Mouse (Mus musculus): Measurements from ENCODE around the gene Igll1. TPM values are rescaled to one million over a fixed set of nuclear protein-coding genes. Genes with fewer than 3 reads are reported as not detected.
A peak's percentile ranks its signal among the peaks of the same experiment; 100 is the strongest.

The Igll1 gene
- 0.30 TPM in 1 of 2 replicates, not detected in the other for polyA plus RNA-seq (2014; fragmentation: Nextera tagmentation; extraction: Ambion mirVana)

GRCm38 (mm10) chr16:16863978-16864377 lies at the start of gene Igll1:
Igll1 (minus strand) TSS chr16:16863985.
- H3K9ac ChIP-seq: no peak within 1 kb of the TSS

GRCm38 (mm10) chr16:16913440-16913839 lies 49.7 kb upstream of the Igll1 start:
- Histone ChIP-seq H3K27me3 (ENCODE audit: insufficient read depth, low read length) (no peaks in the 10 kb centered on the region), H3K4me3 (ENCODE audit: low read depth, low read length) (no peak overlapping the region), H3K27ac (ENCODE audit: low read depth) (no peak overlapping the region), H3K9ac (no peak overlapping the region), H3K4me1 (ENCODE audit: insufficient read depth) (no peaks in the 10 kb centered on the region), H3K4me2 (no peak overlapping the region), H3K9me3 (ENCODE audit: low read depth, low read length) (no peaks in the 10 kb centered on the region), H3K36me3 (ENCODE audit: insufficient read depth) (peaks cover 80% of the 10 kb centered on the region)
- WGBS: 63% methylated on average over 1 of the region's 1 CpGs
- ATAC-seq (ENCODE audit: insufficient read depth): no peak
- TF ChIP-seq CTCF (IDR thresholded peaks at IDR 0.05; ENCODE audit: low read depth): no peak
- DNase-seq: no peak

More at GRCm38 (mm10) chr16:16863978-16864377, at the start of gene Igll1:
- DNase-seq (no peak), ATAC-seq (ENCODE audit: insufficient read depth) (no peak)
- no peak for TF ChIP-seq CTCF (IDR thresholded peaks at IDR 0.05; ENCODE audit: low read depth)
- Histone ChIP-seq H3K4me1 (ENCODE audit: insufficient read depth) (no peaks in the 10 kb centered on the region), H3K36me3 (ENCODE audit: insufficient read depth) (no peaks in the 10 kb centered on the region), H3K4me3 (ENCODE audit: low read depth, low read length) (no peak within 1 kb of the TSS), H3K4me2 (no peak within 1 kb of the TSS), H3K27me3 (ENCODE audit: insufficient read depth, low read length) (no peaks in the 10 kb centered on the region), H3K27ac (ENCODE audit: low read depth) (no peak within 1 kb of the TSS), H3K9me3 (ENCODE audit: low read depth, low read length) (no peaks in the 10 kb centered on the region)
- WGBS: 80% methylated on average over 2 of the region's 2 CpGs

- Histone ChIP-seq H3K27me3 (ENCODE audit: insufficient read depth, low read length) (no peaks in the 10 kb centered on the region), H3K27ac (ENCODE audit: low read depth) (peak overlapping the region; percentile 48; the same call in 1 of the 2 replicates), H3K36me3 (ENCODE audit: insufficient read depth) (peaks cover 74% of the 10 kb centered on the region), H3K4me1 (ENCODE audit: insufficient read depth) (no peaks in the 10 kb centered on the region), H3K4me2 (no peak overlapping the region), H3K9me3 (ENCODE audit: low read depth, low read length) (no peaks in the 10 kb centered on the region), H3K4me3 (ENCODE audit: low read depth, low read length) (no peak overlapping the region), H3K9ac (no peak overlapping the region)
- ATAC-seq (ENCODE audit: insufficient read depth) (peak; percentile 82), DNase-seq (peak; percentile 91)
- peak; percentile 98 for TF ChIP-seq CTCF (IDR thresholded peaks at IDR 0.05; ENCODE audit: low read depth)
- WGBS: 47% methylated on average over 13 of the region's 13 CpGs
Observed at GRCm38 (mm10) chr16:16911641-16912597, 48.1 kb upstream of the Igll1 start.

- 70% methylated on average over 6 of the region's 6 CpGs for WGBS
- Histone ChIP-seq H3K27ac (ENCODE audit: low read depth) (peak overlapping the region; percentile 80), H3K4me3 (ENCODE audit: low read depth, low read length) (no peak overlapping the region), H3K9me3 (ENCODE audit: low read depth, low read length) (no peaks in the 10 kb centered on the region), H3K27me3 (ENCODE audit: insufficient read depth, low read length) (no peaks in the 10 kb centered on the region), H3K4me1 (ENCODE audit: insufficient read depth) (no peaks in the 10 kb centered on the region), H3K36me3 (ENCODE audit: insufficient read depth) (peaks cover 63% of the 10 kb centered on the region), H3K9ac (no peak overlapping the region), H3K4me2 (no peak overlapping the region)
- ATAC-seq (ENCODE audit: insufficient read depth) (peak; percentile 64; the same call in 1 of the 2 replicates), DNase-seq (peak; percentile 77)
- no peak for TF ChIP-seq CTCF (IDR thresholded peaks at IDR 0.05; ENCODE audit: low read depth)
Observed at GRCm38 (mm10) chr16:16907799-16908198, 44.0 kb upstream of the Igll1 start.

- TF ChIP-seq CTCF (IDR thresholded peaks at IDR 0.05; ENCODE audit: low read depth): no peak
- DNase-seq (no peak), ATAC-seq (ENCODE audit: insufficient read depth) (no peak)
- H3K9ac ChIP-seq: no peak overlapping the region
- no peaks in the 10 kb centered on the region for H3K4me1 ChIP-seq (ENCODE audit: insufficient read depth)
- H3K36me3 ChIP-seq (ENCODE audit: insufficient read depth): peaks cover 35% of the 10 kb centered on the region
- no peaks in the 10 kb centered on the region for H3K27me3 ChIP-seq (ENCODE audit: insufficient read depth, low read length)
- no peak overlapping the region for H3K4me2 ChIP-seq
- 72% methylated on average over 5 of the region's 5 CpGs for WGBS
- no peak overlapping the region for H3K4me3 ChIP-seq (ENCODE audit: low read depth, low read length)
- H3K27ac ChIP-seq (ENCODE audit: low read depth): no peak overlapping the region
- no peaks in the 10 kb centered on the region for H3K9me3 ChIP-seq (ENCODE audit: low read depth, low read length)
Observed at GRCm38 (mm10) chr16:16903188-16903587, 39.4 kb upstream of the Igll1 start.

GRCm38 (mm10) chr16:16902329-16902728 lies 38.5 kb upstream of the Igll1 start:
- Histone ChIP-seq H3K36me3 (ENCODE audit: insufficient read depth) (peaks cover 28% of the 10 kb centered on the region), H3K4me3 (ENCODE audit: low read depth, low read length) (no peak overlapping the region), H3K4me2 (no peak overlapping the region), H3K4me1 (ENCODE audit: insufficient read depth) (no peaks in the 10 kb centered on the region), H3K9me3 (ENCODE audit: low read depth, low read length) (no peaks in the 10 kb centered on the region), H3K9ac (no peak overlapping the region), H3K27me3 (ENCODE audit: insufficient read depth, low read length) (no peaks in the 10 kb centered on the region), H3K27ac (ENCODE audit: low read depth) (peak overlapping the region; percentile 38; the same call in 1 of the 2 replicates)
- 74% methylated on average over 4 of the region's 4 CpGs for WGBS
- ATAC-seq (ENCODE audit: insufficient read depth) (no peak), DNase-seq (peak; percentile 2)
- no peak for TF ChIP-seq CTCF (IDR thresholded peaks at IDR 0.05; ENCODE audit: low read depth)

- H3K27me3 ChIP-seq (ENCODE audit: insufficient read depth, low read length): no peaks in the 10 kb centered on the region
- ATAC-seq (ENCODE audit: insufficient read depth): no peak
- no peaks in the 10 kb centered on the region for H3K9me3 ChIP-seq (ENCODE audit: low read depth, low read length)
- peak overlapping the region; percentile 74 for H3K4me2 ChIP-seq
- DNase-seq: peak; percentile 32
- H3K36me3 ChIP-seq (ENCODE audit: insufficient read depth): peaks cover 20% of the 10 kb centered on the region
- H3K4me3 ChIP-seq (ENCODE audit: low read depth, low read length): peak overlapping the region; percentile 65
- H3K9ac ChIP-seq: peak overlapping the region; percentile 65
- H3K27ac ChIP-seq (ENCODE audit: low read depth): peak overlapping the region; percentile 39
- whole genome bisulfite sequencing: 19% methylated on average over 10 of the region's 10 CpGs
- TF ChIP-seq CTCF (IDR thresholded peaks at IDR 0.05; ENCODE audit: low read depth): no peak
- H3K4me1 ChIP-seq (ENCODE audit: insufficient read depth): no peaks in the 10 kb centered on the region
Observed at GRCm38 (mm10) chr16:16897056-16897584, 33.3 kb upstream of the Igll1 start.

Data from lung, embryonic 14.5 days (tissue).